Mouse (Mus musculus): ENCODE measurements around the gene Parp9.

GRCm38 (mm10) chr16:35981363-35981821, 43.1 kb downstream of the Parp9 start:
- TF ChIP-seq POLR2A (IDR thresholded peaks at IDR 0.05; ENCODE audit: control insufficient read depth, extremely low read depth, insufficient read depth, low read length, poor library complexity) (no peak), CTCF (IDR thresholded peaks at IDR 0.05; ENCODE audit: borderline replicate concordance, control insufficient read depth, extremely low read depth, insufficient read depth, low read length, poor library complexity) (no peak)
